Mouse (Mus musculus) heart, embryonic 10.5 days (tissue): ENCODE results near the gene Doxl2. TPM values are rescaled to one million over a fixed set of nuclear protein-coding genes. Genes with fewer than 3 reads are reported as not detected.

Experiments used
- DNase-seq: peaks from one replicate; pipeline ENCODE4 v3.0.0-alpha.2; 2017; ENCODE audit warnings: low spot score
- H3K27ac ChIP-seq: fragments of 300-500 bp; sonication (generic); 2 replicates; pipeline ENCODE4 v1.5.1; 2016; ENCODE audit warnings: mild to moderate bottlenecking
- H3K27me3 ChIP-seq: fragments of 300-500 bp; sonication (generic); 2 replicates; pipeline ENCODE4 v1.6.1; 2016; ENCODE audit warnings: mild to moderate bottlenecking; ENCODE audit not compliant: poor library complexity, insufficient read depth, severe bottlenecking
- H3K36me3 ChIP-seq: fragments of 300-500 bp; sonication (generic); 2 replicates; pipeline ENCODE4 v1.6.1; 2016; ENCODE audit warnings: mild to moderate bottlenecking, moderate library complexity
- H3K4me1 ChIP-seq: fragments of 300-500 bp; sonication (generic); 2 replicates; pipeline ENCODE4 v1.6.1; 2016; ENCODE audit warnings: mild to moderate bottlenecking
- H3K4me3 ChIP-seq: fragments of 300-500 bp; sonication (generic); 2 replicates; pipeline ENCODE4 v1.5.1; 2016; ENCODE audit warnings: mild to moderate bottlenecking, moderate library complexity
- H3K9me3 ChIP-seq: fragments of 300-500 bp; sonication (generic); 2 replicates; pipeline ENCODE4 v1.6.1; 2016; ENCODE audit warnings: mild to moderate bottlenecking, moderate library complexity
- WGBS: fragments of 180-500 bp; shearing (Covaris S2); methylation state at CpG from one replicate; pipeline ENCODE4 v1.1.7; 2016; 5-methylcytosine and 5-hydroxymethylcytosine counted together
- polyA plus RNA-seq: library from polyadenylated mRNA; unstranded; fragments of >200 nt; fragmentation: Nextera tagmentation; extraction: Ambion mirVana; gene quantifications from 2 replicates; pipeline ENCODE4 v1.2.1, GENCODE M21; 2016

The Doxl2 gene
- polyA plus RNA-seq, 1 experiment from 2014 or later: not detected

DNA sequence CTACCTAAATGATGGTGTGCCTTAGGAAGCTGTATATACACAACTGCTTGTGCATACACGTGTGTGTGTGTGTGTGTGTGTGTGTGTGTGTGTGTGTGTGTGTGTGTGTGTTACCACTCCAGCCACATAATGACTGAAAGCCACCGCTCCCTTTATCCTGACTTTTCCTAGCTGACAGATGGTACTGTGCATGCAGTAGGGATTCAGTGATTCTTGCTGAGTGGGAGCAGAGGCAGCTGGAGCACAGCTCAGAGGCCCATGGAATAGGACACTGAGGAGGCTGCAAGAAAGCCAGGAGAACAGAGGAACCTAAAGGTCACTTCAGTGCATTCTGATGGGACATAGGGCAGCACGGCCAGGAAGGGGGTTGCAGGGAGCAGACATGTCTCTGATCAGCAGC lies 7.5 kb downstream of the Doxl2 start:
- Histone ChIP-seq H3K27me3 (peaks cover 7% of the 10 kb centered on the region; the same call in 1 of the 2 replicates), H3K27ac (no peak overlapping the region), H3K4me3 (no peak overlapping the region), H3K4me1 (no peaks in the 10 kb centered on the region), H3K36me3 (no peaks in the 10 kb centered on the region), H3K9me3 (no peaks in the 10 kb centered on the region)
- no peak for DNase-seq
- 71% methylated on average over 3 of the region's 3 CpGs for WGBS

DNA sequence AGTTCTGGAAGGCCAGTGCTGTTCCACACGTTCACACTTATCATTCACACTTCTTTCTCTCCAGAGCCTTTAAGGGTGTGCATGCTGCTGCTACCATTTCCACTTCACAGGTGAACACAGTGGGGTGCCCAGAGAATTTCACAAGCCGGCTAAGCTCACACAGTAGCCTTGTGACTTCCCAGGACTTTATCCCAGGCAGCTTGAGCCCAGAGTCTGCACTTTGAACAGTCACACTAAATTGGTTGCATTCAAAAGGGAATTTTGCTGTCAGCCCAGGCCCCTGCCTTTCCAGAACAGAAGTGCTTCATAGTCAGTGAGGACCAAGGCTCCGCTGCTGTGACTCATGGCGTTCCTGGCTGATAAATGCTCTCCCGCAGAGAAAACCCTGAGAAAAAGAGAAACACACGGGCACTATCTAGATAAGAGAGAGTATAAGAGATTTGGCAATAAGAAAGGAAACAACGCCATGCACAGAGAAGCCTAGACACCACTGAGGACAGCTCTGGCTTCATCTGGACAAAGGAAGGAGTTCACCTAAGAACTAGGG lies 11.8 kb downstream of the Doxl2 start, which contains the start of gene Svs1:
Gene Svs1 (plus strand): TSS at position 418 of the 547 bp plus-strand sequence.
- Histone ChIP-seq H3K4me1 (no peaks in the 10 kb centered on the region), H3K36me3 (no peaks in the 10 kb centered on the region), H3K27ac (no peak within 1 kb of the TSS), H3K27me3 (no peaks in the 10 kb centered on the region), H3K9me3 (no peaks in the 10 kb centered on the region), H3K4me3 (no peak within 1 kb of the TSS)
- DNase-seq: no peak
- WGBS: 26% methylated on average over 7 of the region's 7 CpGs

- Histone ChIP-seq H3K27ac (no peak overlapping the region), H3K36me3 (no peaks in the 10 kb centered on the region), H3K4me1 (no peaks in the 10 kb centered on the region), H3K9me3 (no peaks in the 10 kb centered on the region), H3K4me3 (no peak overlapping the region), H3K27me3 (no peaks in the 10 kb centered on the region)
- DNase-seq: no peak
- 83% methylated on average over 5 of the region's 5 CpGs for WGBS
Measured at GRCm38 (mm10) chr6:48989971-48990370, 15.2 kb downstream of the Doxl2 start.

GRCm38 (mm10) chr6:48991991-48992390 lies 17.2 kb downstream of the Doxl2 start:
- no peak overlapping the region for H3K4me3 ChIP-seq
- H3K36me3 ChIP-seq: no peaks in the 10 kb centered on the region
- 80% methylated on average over 4 of the region's 4 CpGs for WGBS
- H3K4me1 ChIP-seq: no peaks in the 10 kb centered on the region
- DNase-seq: no peak
- H3K27me3 ChIP-seq: no peaks in the 10 kb centered on the region
- no peak overlapping the region for H3K27ac ChIP-seq
- no peaks in the 10 kb centered on the region for H3K9me3 ChIP-seq

DNA sequence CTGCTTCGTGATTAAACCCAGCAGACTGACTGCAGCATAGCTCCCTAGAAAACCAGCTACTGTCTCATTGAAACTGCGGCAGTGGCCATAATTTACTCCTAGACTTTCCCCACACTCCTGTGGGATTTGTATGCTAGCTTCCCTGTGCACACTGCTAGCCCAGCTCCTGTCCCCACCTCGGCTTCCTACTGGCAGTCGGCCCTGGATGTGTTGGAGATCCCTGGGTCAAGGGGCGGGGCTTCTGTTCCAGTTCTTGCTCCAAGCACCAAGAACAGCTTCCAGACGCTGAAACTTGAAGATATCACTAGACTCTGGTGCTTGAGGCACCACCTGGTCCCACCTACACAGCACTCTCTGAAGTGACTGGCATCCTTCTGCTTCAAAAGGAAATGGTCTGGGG lies 23.4 kb downstream of the Doxl2 start:
- Histone ChIP-seq H3K9me3 (no peaks in the 10 kb centered on the region), H3K4me3 (no peak overlapping the region)
- WGBS: 61% methylated on average over 6 of the region's 6 CpGs

GRCm38 (mm10) chr6:48998796-48999195 lies 24.0 kb downstream of the Doxl2 start:
- H3K27ac ChIP-seq: no peak overlapping the region
- 77% methylated on average over 4 of the region's 4 CpGs for WGBS
- no peaks in the 10 kb centered on the region for H3K27me3 ChIP-seq
- H3K36me3 ChIP-seq: no peaks in the 10 kb centered on the region
- H3K4me1 ChIP-seq: 0 out of 2 replicates have a peak, but pooled peaks cover 4% of the 10 kb centered on the region
- no peak overlapping the region for H3K4me3 ChIP-seq
- H3K9me3 ChIP-seq: no peaks in the 10 kb centered on the region
- no peak for DNase-seq

More for the DNA sequence above, 23.4 kb downstream of the Doxl2 start:
- no peak for DNase-seq
- no peak overlapping the region for H3K27ac ChIP-seq
- 0 out of 2 replicates have a peak, but pooled peaks cover 4% of the 10 kb centered on the region for H3K4me1 ChIP-seq
- H3K36me3 ChIP-seq: no peaks in the 10 kb centered on the region
- H3K27me3 ChIP-seq: no peaks in the 10 kb centered on the region

DNA sequence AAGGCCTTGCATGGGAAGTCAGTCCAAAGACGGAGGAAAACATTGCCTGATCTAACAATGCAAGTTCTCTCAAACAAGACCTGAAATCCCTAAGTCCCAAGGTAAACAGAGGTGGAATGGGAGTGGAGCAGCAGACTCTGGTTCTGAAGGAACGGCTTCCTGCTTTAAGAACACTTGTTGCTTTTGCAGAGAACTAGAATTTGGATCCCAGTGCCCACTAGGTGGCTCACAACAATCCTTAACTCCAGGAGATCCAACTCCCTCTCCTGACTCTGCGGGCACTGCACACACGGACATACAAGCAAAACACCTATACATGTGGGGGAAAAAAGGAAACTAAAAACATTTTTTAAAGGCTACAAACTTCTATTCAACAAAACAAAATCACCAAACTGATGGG lies 28.6 kb downstream of the Doxl2 start:
- no peak for DNase-seq
- WGBS: 37% methylated on average over 4 of the region's 4 CpGs
- no peaks in the 10 kb centered on the region for H3K9me3 ChIP-seq
- no peak overlapping the region for H3K4me3 ChIP-seq
- H3K27ac ChIP-seq: no peak overlapping the region
- H3K4me1 ChIP-seq: peaks cover 4% of the 10 kb centered on the region; the same call in 1 of the 2 replicates
- no peaks in the 10 kb centered on the region for H3K27me3 ChIP-seq
- no peaks in the 10 kb centered on the region for H3K36me3 ChIP-seq

DNA sequence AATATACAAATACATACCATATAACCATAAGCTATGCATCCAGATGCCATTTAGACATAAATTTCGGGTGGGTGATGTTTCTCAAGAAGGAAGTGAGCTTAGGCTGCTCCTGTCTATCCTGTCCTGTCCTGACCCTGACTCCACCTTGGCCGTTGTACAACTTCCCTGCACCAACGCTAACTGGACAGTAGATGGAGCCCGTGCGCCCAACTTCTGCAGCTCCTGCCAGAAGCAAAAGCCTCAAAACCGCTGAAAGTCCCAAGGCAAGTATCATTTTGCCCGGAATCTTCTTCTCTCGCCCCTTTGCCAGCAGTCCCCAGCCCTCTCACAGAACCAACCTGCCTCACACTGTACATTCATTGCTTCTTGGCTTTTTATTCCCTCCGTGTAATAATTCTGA lies 33.2 kb downstream of the Doxl2 start:
- Histone ChIP-seq H3K27me3 (no peaks in the 10 kb centered on the region), H3K36me3 (no peaks in the 10 kb centered on the region), H3K9me3 (no peaks in the 10 kb centered on the region), H3K27ac (no peak overlapping the region), H3K4me1 (peaks cover 7% of the 10 kb centered on the region; the same call in 1 of the 2 replicates), H3K4me3 (peak overlapping the region; percentile 51)
- DNase-seq: peak; percentile 84
- WGBS: 1% methylated on average over 9 of the region's 9 CpGs

- H3K9me3 ChIP-seq: no peaks in the 10 kb centered on the region
- H3K4me3 ChIP-seq: peak overlapping the region; percentile 51
- no peaks in the 10 kb centered on the region for H3K36me3 ChIP-seq
- H3K27ac ChIP-seq: no peak overlapping the region
- WGBS: 19% methylated on average over 13 of the region's 13 CpGs
- no peak for DNase-seq
- H3K27me3 ChIP-seq: no peaks in the 10 kb centered on the region
- H3K4me1 ChIP-seq: peaks cover 7% of the 10 kb centered on the region; the same call in 1 of the 2 replicates
Measured at GRCm38 (mm10) chr6:49008420-49009160, 33.8 kb downstream of the Doxl2 start.

DNA sequence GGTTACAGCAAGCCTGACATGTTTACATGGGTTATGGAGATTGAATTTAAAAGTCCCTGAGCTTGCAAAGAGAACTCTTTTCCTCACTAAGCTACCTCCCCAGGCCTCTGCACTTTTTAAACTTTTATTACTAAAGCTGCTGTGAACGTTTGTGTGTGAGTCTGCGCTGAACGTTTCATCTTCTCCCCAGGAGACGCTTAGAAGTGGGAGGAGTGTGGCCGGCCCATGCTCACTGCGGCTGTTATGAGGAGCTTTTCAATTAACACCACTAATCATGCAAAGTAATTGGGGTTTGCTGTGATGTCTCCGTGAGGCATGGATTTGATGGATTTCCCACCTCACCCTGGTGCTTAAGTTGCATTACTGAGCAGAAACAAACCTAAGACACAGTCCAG lies 34.4 kb downstream of the Doxl2 start:
- no peak overlapping the region for H3K27ac ChIP-seq
- peaks cover 7% of the 10 kb centered on the region; the same call in 1 of the 2 replicates for H3K4me1 ChIP-seq
- no peaks in the 10 kb centered on the region for H3K36me3 ChIP-seq
- no peaks in the 10 kb centered on the region for H3K9me3 ChIP-seq
- H3K27me3 ChIP-seq: no peaks in the 10 kb centered on the region
- peak overlapping the region; percentile 51; the same call in 1 of the 2 replicates for H3K4me3 ChIP-seq
- 28% methylated on average over 7 of the region's 7 CpGs for WGBS
- no peak for DNase-seq

DNA sequence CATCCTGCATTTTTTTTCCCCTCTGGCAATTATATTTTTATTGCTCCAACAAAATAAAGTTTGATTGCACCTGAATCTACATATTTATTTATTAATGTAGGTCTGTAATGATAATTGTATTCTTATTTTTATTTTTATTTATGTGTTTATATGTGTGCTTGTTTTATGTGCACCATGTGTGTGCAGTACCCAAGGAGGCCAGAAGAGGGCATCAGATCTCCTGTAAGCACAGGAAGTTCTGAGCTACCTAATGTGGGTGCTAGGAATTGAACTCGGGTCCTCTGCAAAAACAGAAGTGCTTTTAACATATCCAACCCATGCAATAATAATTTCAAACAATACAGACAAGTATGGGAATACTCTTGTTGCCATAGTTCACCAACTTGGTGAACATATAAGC lies 34.9 kb downstream of the Doxl2 start:
- WGBS: 80% methylated on average over 1 of the region's 1 CpGs
- H3K27ac ChIP-seq: no peak overlapping the region
- no peaks in the 10 kb centered on the region for H3K9me3 ChIP-seq
- no peaks in the 10 kb centered on the region for H3K27me3 ChIP-seq
- H3K36me3 ChIP-seq: no peaks in the 10 kb centered on the region
- DNase-seq: no peak
- H3K4me3 ChIP-seq: no peak overlapping the region
- peaks cover 7% of the 10 kb centered on the region; the same call in 1 of the 2 replicates for H3K4me1 ChIP-seq

DNA sequence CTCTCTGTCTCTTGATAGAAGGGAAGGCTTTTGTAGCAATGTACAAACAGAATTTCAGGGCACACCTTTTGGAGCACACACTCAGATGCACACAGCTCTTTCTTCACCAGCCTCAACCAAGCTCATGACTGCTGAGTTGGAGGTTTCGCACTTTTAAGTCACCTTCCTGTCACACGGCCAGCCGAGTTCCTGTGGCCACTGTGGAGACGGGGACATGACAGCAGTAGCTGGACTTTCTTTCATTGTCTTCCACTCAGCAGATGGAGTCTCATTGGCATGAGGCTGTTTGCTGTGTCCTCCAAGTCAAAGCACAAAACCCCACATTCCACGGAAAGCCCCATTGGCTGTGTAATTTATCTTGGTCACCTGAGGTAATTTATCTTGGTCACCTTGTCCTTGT lies 36.4 kb downstream of the Doxl2 start:
- H3K4me3 ChIP-seq: no peak overlapping the region
- DNase-seq: no peak
- no peaks in the 10 kb centered on the region for H3K27me3 ChIP-seq
- WGBS: 75% methylated on average over 5 of the region's 5 CpGs
- H3K4me1 ChIP-seq: peaks cover 7% of the 10 kb centered on the region; the same call in 1 of the 2 replicates
- H3K36me3 ChIP-seq: no peaks in the 10 kb centered on the region
- H3K27ac ChIP-seq: no peak overlapping the region
- no peaks in the 10 kb centered on the region for H3K9me3 ChIP-seq

DNA sequence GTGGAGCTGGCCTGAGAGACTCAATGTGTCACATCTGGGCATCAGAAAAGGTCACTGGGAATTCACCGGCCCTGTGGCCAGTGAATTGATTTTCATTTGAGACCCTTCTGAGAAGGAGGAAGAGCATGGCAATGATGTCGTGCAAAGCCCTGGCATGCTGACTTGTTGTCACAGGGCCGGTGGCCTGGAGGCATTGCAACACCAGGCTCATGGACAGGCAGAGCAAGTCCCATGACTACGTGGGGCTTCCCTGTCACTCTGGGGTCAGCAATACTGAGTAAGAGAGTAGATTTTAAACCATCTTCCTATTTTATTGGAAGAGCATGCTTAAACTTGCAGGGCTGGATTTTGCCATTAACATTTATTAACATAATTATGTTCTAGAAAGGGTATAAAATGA lies 38.3 kb downstream of the Doxl2 start:
- Histone ChIP-seq H3K27ac (no peak overlapping the region), H3K4me3 (no peak overlapping the region), H3K4me1 (peaks cover 7% of the 10 kb centered on the region; the same call in 1 of the 2 replicates), H3K27me3 (no peaks in the 10 kb centered on the region), H3K9me3 (no peaks in the 10 kb centered on the region), H3K36me3 (no peaks in the 10 kb centered on the region)
- no peak for DNase-seq
- 64% methylated on average over 4 of the region's 4 CpGs for WGBS
